Mouse (Mus musculus) erythroblast, adult 5-6 weeks (primary cell): ENCODE results near the gene Hcfc1r1. TPM values are rescaled to one million over a fixed set of nuclear protein-coding genes. Genes with fewer than 3 reads are reported as not detected.
A peak's percentile ranks its signal among the peaks of the same experiment; 100 is the strongest.

Experiments
- ATAC-seq: replicated peaks from 2 replicates; pipeline ENCODE4 v1.8.0; 2016; ENCODE audit warnings: moderate number of reproducible peaks, mild to moderate bottlenecking, moderate TSS enrichment, inconsistent platforms; ENCODE audit not compliant: poor library complexity, low FRiP score, severe bottlenecking
- total RNA-seq, 2 experiments: library from RNA; stranded (forward) in 1 of 2; stranded (reverse) in 1 of 2; fragments of 150-400 nt in 1 of 2; fragments of 200-764, 138-1000 nt in 1 of 2; gene quantifications; 2 replicates each; pipeline versions ENCODE4 v1.2.3 to v1.2.4; 2015 to 2017; ENCODE audit warnings: low replicate concordance in 2 of 2

The Hcfc1r1 gene
- total RNA-seq, 2 experiments from 2014 or later = 8.6 to 12.1 TPM

- ATAC-seq = no peak
These were observed 1.0 kb downstream of the Hcfc1r1 start for GRCm38 (mm10) chr17:23674271-23674952.

GRCm38 (mm10) chr17:23675127-23675526, 1.7 kb downstream of the Hcfc1r1 start:
- ATAC-seq = no peak

GRCm38 (mm10) chr17:23675564-23676281, 2.3 kb downstream of the Hcfc1r1 start:
- no peak for ATAC-seq

- no peak for ATAC-seq
These were observed 3.2 kb downstream of the Hcfc1r1 start for GRCm38 (mm10) chr17:23676473-23677031.

- ATAC-seq = peak; percentile 52; the same call in 1 of the 2 replicates
These were observed 3.9 kb downstream of the Hcfc1r1 start, which contains the start of gene Tnfrsf12a for GRCm38 (mm10) chr17:23677236-23677679. Gene Tnfrsf12a, minus strand, starts transcription at chr17:23677468.

- ATAC-seq = no peak
These were observed 5.9 kb downstream of the Hcfc1r1 start, which contains the start of gene Cldn6 for GRCm38 (mm10) chr17:23679127-23679835. Gene Cldn6, plus strand, starts transcription at chr17:23679249.

- ATAC-seq = no peak
These were observed 6.9 kb downstream of the Hcfc1r1 start for GRCm38 (mm10) chr17:23680336-23680735.

GRCm38 (mm10) chr17:23681086-23681485, 7.7 kb downstream of the Hcfc1r1 start:
- no peak for ATAC-seq

GRCm38 (mm10) chr17:23682092-23682491, 8.7 kb downstream of the Hcfc1r1 start:
- ATAC-seq = no peak

GRCm38 (mm10) chr17:23682530-23682929, 9.1 kb downstream of the Hcfc1r1 start:
- ATAC-seq = no peak

- no peak for ATAC-seq
These were observed 9.8 kb downstream of the Hcfc1r1 start for GRCm38 (mm10) chr17:23683226-23683625.

- no peak for ATAC-seq
These were observed 10.7 kb downstream of the Hcfc1r1 start, which contains the start of gene Cldn9 for GRCm38 (mm10) chr17:23683856-23684672. Gene Cldn9, minus strand, starts transcription at chr17:23684026.

- no peak for ATAC-seq
These were observed 21.1 kb downstream of the Hcfc1r1 start for GRCm38 (mm10) chr17:23694491-23694890.

- no peak for ATAC-seq
These were observed 22.4 kb downstream of the Hcfc1r1 start for GRCm38 (mm10) chr17:23695801-23696200.

GRCm38 (mm10) chr17:23699131-23700077, 26.0 kb downstream of the Hcfc1r1 start:
- ATAC-seq = no peak

- peak; percentile 70 for ATAC-seq
These were observed 26.7 kb downstream of the Hcfc1r1 start for GRCm38 (mm10) chr17:23700079-23700478.

GRCm38 (mm10) chr17:23703301-23703700, 29.9 kb downstream of the Hcfc1r1 start:
- no peak for ATAC-seq

- no peak for ATAC-seq
These were observed 31.3 kb downstream of the Hcfc1r1 start for GRCm38 (mm10) chr17:23704741-23705140.
